Mouse (Mus musculus) inflammation-experienced regulatory T-cells, adult 6 months (primary cell): ENCODE results near the gene 4930519G04Rik. TPM values are rescaled to one million over a fixed set of nuclear protein-coding genes. Genes with fewer than 3 reads are reported as not detected.
"Not testable (repeated sequence)": the region's sequence is repeated elsewhere in the genome, so short reads cannot be mapped to it uniquely, and the experiment has no call there.

Experiments used
- ATAC-seq: one replicate; pipeline ENCODE4 v1.8.0; 2017
- polyA plus RNA-seq, 3 experiments: library from polyadenylated mRNA; unstranded; fragments of 100-300 nt; shearing (Covaris generic); gene quantifications; one replicate each; pipeline ENCODE4 v1.2.1; 2017

4930519G04Rik gene
- polyA plus RNA-seq, 3 experiments from 2014 or later, result not detected

DNA sequence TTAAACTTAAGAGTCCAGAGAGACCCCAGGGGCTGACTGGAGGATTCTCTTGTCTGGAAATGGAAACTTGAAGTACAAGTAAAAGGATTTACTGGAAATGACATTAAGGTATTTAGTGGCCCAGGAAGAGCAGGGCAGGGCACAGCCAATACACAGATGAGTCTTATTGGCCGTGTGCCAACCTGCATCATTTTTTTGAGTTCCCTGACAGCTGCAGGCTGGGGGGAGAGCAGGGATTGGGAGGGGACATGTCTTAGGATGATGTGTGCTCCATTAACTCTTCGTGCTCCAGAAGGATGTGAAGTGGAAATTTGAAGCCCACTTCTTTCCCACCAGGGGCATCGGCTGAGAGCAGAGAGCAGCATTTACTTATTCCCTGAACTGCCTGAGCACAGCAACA lies 11.3 kb upstream of the 4930519G04Rik start:
- not testable (repeated sequence) for ATAC-seq

- no peak for ATAC-seq
Observed at GRCm38 (mm10) chr5:114842674-114843073, 10.8 kb upstream of the 4930519G04Rik start.

DNA sequence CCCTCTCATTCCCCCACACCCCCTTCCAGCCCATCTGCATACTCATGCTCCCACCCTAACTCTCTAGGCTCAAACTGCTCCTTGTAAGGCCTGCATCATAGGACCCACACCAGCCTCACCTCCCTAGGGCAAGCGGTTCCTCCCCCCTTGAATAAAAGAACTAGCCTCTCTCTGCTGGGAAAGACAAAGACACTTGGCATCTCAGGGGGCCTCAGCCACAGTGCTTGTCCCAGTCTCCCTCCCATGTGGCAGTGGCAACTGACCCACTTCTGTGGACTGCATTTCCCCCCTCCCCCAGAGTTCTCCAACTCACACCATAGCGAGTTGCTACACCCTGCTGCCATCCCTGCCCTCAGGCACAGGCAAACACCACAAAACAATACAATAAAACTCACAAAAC lies 9.1 kb upstream of the 4930519G04Rik start:
- ATAC-seq, result not testable (repeated sequence)

DNA sequence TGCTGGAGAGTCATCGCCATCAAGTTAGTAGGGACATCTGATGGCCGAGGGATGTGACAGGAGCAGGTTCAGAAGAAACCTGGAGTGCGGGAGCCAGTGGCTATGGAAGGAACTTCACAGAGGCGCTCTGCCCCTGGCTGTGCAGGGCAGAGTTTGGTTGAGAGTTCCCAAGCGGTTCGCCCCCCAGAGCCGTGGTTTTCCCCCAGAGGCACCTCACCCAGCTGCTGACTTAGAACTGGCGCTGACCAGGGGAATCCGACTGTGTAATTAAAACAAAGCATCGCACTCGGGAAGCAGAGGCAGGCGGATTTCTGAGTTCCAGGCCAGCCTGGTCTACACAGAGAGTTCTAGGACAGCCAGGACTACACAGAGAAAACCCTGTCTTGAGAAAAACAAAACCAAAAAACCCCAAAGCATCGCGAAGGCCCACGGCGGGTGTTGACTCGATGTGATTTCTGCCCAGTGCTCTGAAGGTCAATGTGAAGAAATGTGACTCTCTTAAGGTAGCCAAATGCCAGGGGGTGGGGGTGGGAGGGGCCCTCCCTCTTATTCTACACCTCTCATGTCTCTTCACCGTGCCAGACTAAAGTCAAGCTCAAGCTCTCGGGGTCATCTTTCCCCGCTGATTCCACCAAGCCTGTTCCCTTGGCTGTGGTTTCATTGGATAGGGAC lies 1.8 kb upstream of the 4930519G04Rik start:
- no peak for ATAC-seq

DNA sequence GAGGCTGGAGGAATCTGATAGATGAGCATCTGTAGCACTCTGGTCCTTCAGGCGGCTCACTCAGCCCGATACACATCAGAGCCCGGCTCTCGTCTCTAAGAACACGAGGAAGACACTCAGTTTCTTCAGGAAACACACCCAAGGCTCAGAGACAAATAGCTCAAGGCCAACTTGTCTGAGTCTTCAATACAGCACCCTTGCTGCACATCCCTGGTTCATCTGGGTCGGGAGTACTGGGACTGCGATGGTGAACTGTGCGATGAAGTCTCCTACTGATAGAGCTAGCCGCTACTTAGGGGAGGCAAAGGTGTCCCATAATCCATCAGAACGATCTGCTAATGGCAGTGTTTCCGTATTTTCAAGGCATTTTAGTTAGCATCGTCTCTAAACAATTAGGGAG lies 5.1 kb downstream of the 4930519G04Rik start, which contains the start of gene Gm9936:
Gm9936 (minus strand) TSS at position 101 of the 400 bp plus-strand sequence.
- no peak for ATAC-seq

- ATAC-seq, result peak; percentile 28
Observed at GRCm38 (mm10) chr5:114859253-114859652, 5.8 kb downstream of the 4930519G04Rik start.

DNA sequence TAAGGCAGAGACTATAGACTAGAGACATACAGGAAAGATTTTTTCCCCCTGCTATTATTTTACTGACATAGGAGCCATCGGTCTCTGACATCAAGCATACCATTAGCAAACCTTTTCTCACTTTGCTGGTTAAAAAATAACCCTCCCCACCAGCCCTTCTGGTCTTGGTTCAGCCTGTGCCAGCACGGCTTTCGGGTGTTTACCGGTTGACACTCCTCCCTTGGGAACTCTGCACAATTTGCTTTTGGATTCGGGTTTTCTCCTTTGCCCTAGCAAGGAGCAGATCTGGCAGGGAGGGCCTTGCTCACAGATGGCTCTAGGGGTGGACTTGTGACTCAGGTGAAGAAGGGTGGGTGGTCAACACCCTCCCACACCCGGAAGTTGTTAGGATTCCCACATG lies 8.3 kb downstream of the 4930519G04Rik start:
- no peak for ATAC-seq

DNA sequence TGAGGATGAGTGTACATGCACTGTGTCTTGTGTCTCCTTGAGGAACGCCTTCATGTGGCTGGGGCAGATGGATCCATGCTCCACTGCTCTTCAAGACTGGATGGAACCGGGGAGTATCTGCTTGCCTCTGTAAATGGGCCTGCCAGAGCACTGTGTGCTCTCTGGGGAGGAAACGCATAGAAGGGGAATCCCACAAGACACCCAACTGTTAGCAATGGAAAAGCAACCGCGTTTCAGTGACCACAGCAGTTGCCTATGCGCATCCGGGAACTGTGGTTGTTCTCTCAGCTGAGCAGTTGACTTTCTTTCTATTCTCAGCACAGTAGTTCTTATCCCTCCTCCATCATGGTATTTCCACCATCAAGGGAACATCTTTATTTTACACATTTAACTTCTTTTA lies 11.3 kb downstream of the 4930519G04Rik start:
- peak; percentile 73 for ATAC-seq

DNA sequence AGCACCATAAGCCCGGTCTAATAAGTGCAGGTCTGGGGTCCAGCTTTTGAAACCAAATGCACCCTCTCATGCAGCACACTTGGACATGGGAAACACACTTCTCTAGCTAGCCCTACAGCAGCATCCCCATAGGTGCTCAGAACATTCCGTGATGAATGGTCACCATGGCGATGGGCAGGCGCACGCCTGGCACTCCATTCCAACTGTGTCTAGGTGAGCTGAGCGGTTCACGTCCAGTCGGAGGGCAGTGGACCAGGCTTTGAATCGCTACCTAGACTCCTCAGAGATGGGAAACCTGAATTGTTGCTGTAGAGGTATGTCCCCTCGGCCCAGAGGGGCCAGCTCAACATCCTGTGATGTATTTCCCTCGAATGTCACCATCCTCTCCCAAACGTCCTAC lies 11.8 kb downstream of the 4930519G04Rik start:
- no peak for ATAC-seq

DNA sequence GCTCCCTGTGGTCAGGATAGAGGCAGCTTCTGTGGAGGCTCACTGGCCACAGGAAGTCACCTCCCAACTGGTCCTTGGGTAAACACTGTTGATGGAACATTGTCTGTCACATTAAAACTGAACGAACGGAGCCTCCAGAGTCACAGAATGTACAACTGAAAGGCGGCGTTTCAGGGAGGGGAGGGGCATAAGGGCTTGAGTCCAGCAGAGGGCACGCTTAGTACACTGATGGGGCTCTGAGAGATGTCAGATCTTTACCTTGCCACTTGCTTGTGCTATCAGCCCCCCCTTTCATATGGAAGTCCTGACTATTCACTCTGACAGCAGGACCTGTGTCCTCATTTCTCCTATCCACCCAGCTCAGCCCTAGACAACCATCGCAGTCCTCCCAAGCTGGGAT lies 22.4 kb downstream of the 4930519G04Rik start:
- no peak for ATAC-seq

- no peak for ATAC-seq
Observed at GRCm38 (mm10) chr5:114876331-114876730, 22.9 kb downstream of the 4930519G04Rik start.

- no peak for ATAC-seq
Observed at GRCm38 (mm10) chr5:114877487-114877886, 24.0 kb downstream of the 4930519G04Rik start.

DNA sequence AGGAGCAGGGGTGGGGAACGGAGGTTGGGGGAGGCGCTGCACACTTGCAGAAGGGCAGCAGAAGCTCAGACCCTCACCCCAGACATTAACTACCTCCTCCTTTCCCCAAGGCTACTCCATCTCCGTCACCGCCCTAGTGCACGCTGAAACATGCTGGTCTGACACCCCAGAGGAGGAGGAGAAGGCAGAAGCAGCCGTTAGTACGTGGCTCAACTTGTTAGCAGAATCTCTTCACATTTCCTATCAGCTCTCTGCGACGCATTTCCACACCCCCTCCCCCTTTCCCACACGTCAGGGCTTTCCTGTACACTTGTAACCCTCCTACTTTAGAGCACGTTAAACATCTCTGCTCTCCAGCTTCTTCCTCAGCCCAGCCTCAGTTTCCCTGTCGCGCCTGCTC lies 25.9 kb downstream of the 4930519G04Rik start:
- ATAC-seq, result no peak

GRCm38 (mm10) chr5:114882319-114882718 lies 28.9 kb downstream of the 4930519G04Rik start:
- ATAC-seq, result not testable (repeated sequence)

- ATAC-seq, result no peak
Observed at GRCm38 (mm10) chr5:114883022-114883421, 29.6 kb downstream of the 4930519G04Rik start.

DNA sequence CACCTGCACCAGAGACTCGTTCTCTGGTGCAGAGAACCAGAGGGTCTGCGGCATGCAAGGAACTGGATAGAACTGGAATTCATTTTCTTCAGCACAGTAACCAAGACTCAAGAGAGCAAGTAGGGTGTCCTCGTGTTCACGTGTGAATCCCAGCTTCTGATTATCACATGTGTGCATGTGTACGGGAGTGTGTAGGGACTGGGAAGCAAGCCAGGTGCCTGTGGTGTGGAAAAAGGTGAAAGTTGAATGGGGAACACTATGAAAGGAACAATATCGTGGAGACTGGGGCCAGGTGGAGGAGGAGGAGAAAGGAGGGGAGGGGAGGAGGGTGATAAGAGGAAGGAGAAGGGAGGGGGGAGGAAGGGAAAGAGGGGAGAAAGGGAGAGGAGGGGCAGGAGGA lies 33.3 kb downstream of the 4930519G04Rik start:
- ATAC-seq, result no peak

- ATAC-seq, result no peak
Observed at GRCm38 (mm10) chr5:114888995-114889394, 35.5 kb downstream of the 4930519G04Rik start.

GRCm38 (mm10) chr5:114895542-114895941 lies 42.1 kb downstream of the 4930519G04Rik start:
- ATAC-seq, result no peak

DNA sequence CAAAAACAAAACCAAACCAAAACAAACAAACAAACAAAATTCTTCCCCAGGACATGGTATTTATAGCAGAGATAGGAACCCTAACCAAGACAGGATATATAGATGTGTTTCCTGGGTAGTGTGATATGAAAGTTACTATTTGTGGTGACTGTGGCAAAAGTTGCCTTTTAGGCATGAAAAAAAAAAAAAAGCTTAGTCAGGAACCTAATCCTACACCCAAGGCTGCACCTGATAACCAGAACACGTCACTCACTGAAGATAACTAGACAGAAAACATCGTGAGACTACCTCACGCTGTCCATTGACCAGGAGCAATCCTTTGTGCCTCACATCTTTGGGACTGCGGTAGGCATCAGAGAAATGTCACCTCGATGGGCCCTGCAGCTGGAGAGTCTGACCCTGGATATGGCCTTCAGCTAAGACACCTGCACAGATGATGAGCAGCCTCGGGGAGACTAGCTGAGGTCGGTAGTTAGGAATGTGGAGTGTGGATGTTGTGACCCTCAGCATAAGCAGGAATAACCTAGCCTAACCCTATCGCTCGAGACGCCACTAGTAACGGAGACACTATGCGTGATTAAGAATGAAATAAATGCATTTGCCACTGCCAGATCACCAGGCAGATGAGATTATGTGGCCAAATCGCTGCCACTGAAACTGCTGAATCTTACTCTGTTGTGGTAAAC lies 43.4 kb downstream of the 4930519G04Rik start, which contains the start of gene Oasl2:
Oasl2 (plus strand) TSS at position 249 of the 686 bp plus-strand sequence.
- ATAC-seq, result peak; percentile 44

- peak; percentile 94 for ATAC-seq
Observed at GRCm38 (mm10) chr5:114897374-114897793, 43.9 kb downstream of the 4930519G04Rik start.

DNA sequence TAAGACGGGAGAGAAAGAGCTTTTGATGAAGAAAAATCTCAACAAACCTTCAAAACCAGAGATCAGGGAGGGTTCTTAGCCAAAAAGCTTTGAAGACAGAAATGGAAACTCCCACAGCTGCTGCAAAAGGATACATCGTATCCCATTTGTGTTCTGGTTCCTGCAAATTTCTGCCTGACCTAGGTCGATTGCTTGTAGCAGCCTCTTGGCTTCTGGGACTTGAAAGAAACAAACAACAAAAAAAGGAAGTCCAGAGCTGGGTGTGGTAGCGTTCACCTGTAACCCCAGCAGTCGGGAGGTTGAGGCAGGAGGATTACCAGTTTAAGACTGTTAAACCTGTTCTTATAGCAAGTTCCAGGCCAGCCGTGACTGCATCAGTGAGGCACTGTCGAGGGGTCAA lies 45.4 kb downstream of the 4930519G04Rik start:
- ATAC-seq, result no peak

DNA sequence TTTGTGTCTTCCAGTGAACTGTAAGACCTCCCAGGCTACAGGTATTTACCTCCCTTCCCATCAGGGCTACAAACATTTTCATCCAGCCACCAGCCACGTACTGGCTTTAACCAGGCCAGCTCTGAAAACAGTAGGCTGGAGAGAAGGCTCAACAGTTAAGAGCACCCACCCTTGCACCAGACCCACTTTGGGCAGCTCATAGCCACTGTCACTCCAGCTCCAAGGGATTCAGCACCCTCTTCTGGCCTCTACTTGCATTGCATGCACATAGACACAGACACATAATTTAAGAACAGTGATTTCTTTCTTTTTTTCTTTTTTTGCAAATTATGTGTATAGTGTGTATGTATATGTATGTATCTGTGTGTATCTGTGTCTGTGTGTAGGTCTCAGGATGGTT lies 48.9 kb downstream of the 4930519G04Rik start:
- ATAC-seq, result no peak

- no peak for ATAC-seq
Observed at GRCm38 (mm10) chr5:114908598-114909305, 55.3 kb downstream of the 4930519G04Rik start.
